In the genomic region with DNA sequence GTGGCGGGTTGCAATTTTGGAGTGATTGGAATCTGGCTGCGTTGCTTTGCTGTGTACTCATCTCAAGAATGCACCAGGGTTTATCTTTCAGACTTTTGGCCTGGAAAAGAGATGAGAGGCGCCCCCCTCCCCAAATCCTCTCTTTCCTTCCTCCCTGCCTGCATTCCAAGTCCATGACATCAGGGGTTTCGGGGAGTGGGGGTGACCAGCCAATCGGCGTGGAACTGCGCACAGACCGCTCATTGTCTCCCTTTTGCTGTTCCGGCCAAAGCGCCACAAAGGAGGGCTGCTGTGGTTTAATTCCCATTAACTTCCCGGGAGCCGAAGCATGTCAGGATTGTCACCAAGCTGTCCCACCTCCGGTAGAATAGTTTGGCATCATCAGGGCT, we compare ENCODE assay signal across 7 mouse cellular contexts. TPM values are rescaled to one million over a fixed set of nuclear protein-coding genes. Genes with fewer than 3 reads are reported as not detected.
DNase-seq lines count a peak whose midpoint lies in the region; ATAC-seq lines count a peak whose summit lies in the region.

No protein-coding gene starts in this region.

- H3K9ac ChIP-seq in midbrain, embryonic 11.5 days (ENCODE audit: low read length) = peak overlapping the region; percentile 94
- H3K9ac ChIP-seq in stomach, embryonic 14.5 days (replicated peaks; ENCODE audit: low read depth, low read length) = peak overlapping the region; percentile 97

- peaks cover 39% of the 10 kb centered on the region for H3K4me1 ChIP-seq in midbrain, embryonic 11.5 days (ENCODE audit: control insufficient read depth, insufficient read depth, low read length)
- H3K4me1 ChIP-seq in stomach, embryonic 14.5 days (ENCODE audit: control insufficient read depth, insufficient read depth, low read length) = peaks cover 31% of the 10 kb centered on the region

- H3K4me3 ChIP-seq in midbrain, embryonic 11.5 days (ENCODE audit: low read depth, low read length) = peak overlapping the region; percentile 65
- H3K4me3 ChIP-seq in stomach, embryonic 14.5 days (ENCODE audit: low read depth, low read length) = peak overlapping the region; percentile 84

- no peaks in the 10 kb centered on the region for H3K36me3 ChIP-seq in midbrain, embryonic 11.5 days (ENCODE audit: control insufficient read depth, insufficient read depth, low read length)
- no peaks in the 10 kb centered on the region for H3K36me3 ChIP-seq in stomach, embryonic 14.5 days (ENCODE audit: control insufficient read depth, insufficient read depth, low read length)

- peak overlapping the region; percentile 99 for H3K27ac ChIP-seq in midbrain, embryonic 11.5 days (ENCODE audit: low read depth, low read length)
- H3K27ac ChIP-seq in stomach, embryonic 14.5 days (ENCODE audit: low read length) = peak overlapping the region; percentile 99

- intact Hi-C loops in left cerebral cortex, postnatal 4 days (cut with DNase I) = loop anchor here (5.0 kb wide), 1 partner anchor 120 kb away; no protein-coding TSS in a partner anchor

- DNase-seq in adrenal gland, postnatal 25 days = peak; percentile 62
- DNase-seq in embryo, embryonic 9.5 days (ENCODE audit: extremely low spot score) = peak; percentile 89
- DNase-seq in heart, adult 11 months = peak; percentile 98
- peak; percentile 56 for DNase-seq in kidney, adult 11 months
- DNase-seq in left cerebral cortex, postnatal 4 days = peak; percentile 78
- DNase-seq in midbrain, embryonic 11.5 days (ENCODE audit: low spot score, missing footprints) = peak; percentile 98

- under 1% methylated on average over 13 of the region's 13 CpGs for WGBS in midbrain, embryonic 11.5 days
- WGBS in stomach, embryonic 14.5 days = under 1% methylated on average over 13 of the region's 13 CpGs

- 0 out of 2 replicates have a peak, but pooled peaks cover 4% of the 10 kb centered on the region for H3K27me3 ChIP-seq in midbrain, embryonic 11.5 days (ENCODE audit: control insufficient read depth, insufficient read depth, low read length)
- H3K27me3 ChIP-seq in stomach, embryonic 14.5 days (ENCODE audit: control insufficient read depth, insufficient read depth, low read length) = no peaks in the 10 kb centered on the region

- H3K4me2 ChIP-seq in midbrain, embryonic 11.5 days = peak overlapping the region; percentile 71
- peak overlapping the region; percentile 77 for H3K4me2 ChIP-seq in stomach, embryonic 14.5 days (replicated peaks; ENCODE audit: low read depth, low read length)

- ATAC-seq in midbrain, embryonic 11.5 days (ENCODE audit: low FRiP score) = peak; percentile 78
- ATAC-seq in stomach, embryonic 14.5 days (ENCODE audit: insufficient number of reproducible peaks, insufficient read depth, low FRiP score, low read depth) = peak; percentile 54; the same call in 1 of the 2 replicates

- no peaks in the 10 kb centered on the region for H3K9me3 ChIP-seq in midbrain, embryonic 11.5 days (ENCODE audit: control insufficient read depth, low read length)
- no peaks in the 10 kb centered on the region for H3K9me3 ChIP-seq in stomach, embryonic 14.5 days (ENCODE audit: control insufficient read depth, low read depth, low read length)

RNA-seq across cellular contexts. Expression of a gene that starts 1.2 kb away (rescaled TPM):
- 220 and 297 TPM in 2 replicates for total RNA-seq in adrenal gland, postnatal 25 days (2021)
- 100 to 1,000 TPM; 101 to 110 TPM for total RNA-seq in left cerebral cortex, postnatal 4 days (2021)
- polyA plus RNA-seq in midbrain, embryonic 11.5 days (2014; fragmentation: Nextera tagmentation; extraction: Ambion mirVana) = 1,158 and 1,201 TPM in 2 replicates
- 679 and 695 TPM in 2 replicates for polyA plus RNA-seq in stomach, embryonic 14.5 days (2014; fragmentation: Nextera tagmentation; extraction: Ambion mirVana)

Comparison
In these comparisons a context has a peak if more than half of its experiments do, and no peak if none do; other contexts are left out.
1. Peak in every context shown above with its lines: DNase-seq, ATAC-seq, H3K4me3 ChIP-seq and H3K27ac ChIP-seq.